ENCODE assay signal across 25 mouse cellular contexts in the genomic region with DNA sequence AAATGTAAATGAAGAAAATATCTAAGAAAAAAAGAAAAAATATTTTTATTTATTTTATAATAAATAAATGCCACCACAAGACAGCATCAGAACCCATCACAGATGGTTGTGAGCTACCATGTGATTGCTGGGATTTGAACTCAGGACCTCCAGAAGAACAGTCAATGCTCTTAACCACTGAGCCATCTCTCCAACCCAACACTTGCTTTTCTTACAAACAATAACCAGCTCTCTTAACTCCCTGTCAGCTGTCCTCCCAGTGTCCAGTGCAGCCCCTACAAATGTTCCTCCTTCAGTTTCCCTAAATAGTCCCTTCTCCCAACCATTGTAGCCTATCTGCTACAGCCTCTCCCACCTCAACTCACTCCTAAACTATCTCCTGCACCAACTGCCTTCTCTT. TPM values are rescaled to one million over a fixed set of nuclear protein-coding genes. Genes with fewer than 3 reads are reported as not detected.
DNase-seq lines count a peak whose midpoint lies in the region; ATAC-seq and TF ChIP-seq lines count a peak whose summit lies in the region.
"Had no signal": no experiment of that assay in that cellular context is flagged by ENCODE, and none has a peak within 500 bp of the region (broad histone marks: within the 10 kb centered on the region; RNA-seq: fewer than 3 reads in every experiment).

No protein-coding gene starts in this region.

- H3K4me2 ChIP-seq in stomach, postnatal 0 days (replicated peaks; ENCODE audit: low read depth), result no peak overlapping the region
- H3K4me2 ChIP-seq: embryonic facial prominence, embryonic 13.5 days; embryonic facial prominence, embryonic 15.5 days; forebrain, embryonic 12.5 days had no signal

- H3K79me2 ChIP-seq in MEL (ENCODE audit: control insufficient read depth, insufficient read depth, low read length, poor library complexity) (no peaks in the 10 kb centered on the region), macrophage (ENCODE audit: inconsistent target) (no peaks in the 10 kb centered on the region)

- H3K9ac ChIP-seq in MEL (ENCODE audit: control insufficient read depth, low read depth, low read length, poor library complexity, severe bottlenecking), result no peak overlapping the region
- no peak overlapping the region for H3K9ac ChIP-seq in stomach, postnatal 0 days (ENCODE audit: low read length)
- H3K9ac ChIP-seq: embryonic facial prominence, embryonic 13.5 days; embryonic facial prominence, embryonic 15.5 days; forebrain, embryonic 12.5 days had no signal

- no peak overlapping the region for H3K27ac ChIP-seq in MEL (ENCODE audit: control insufficient read depth, low read depth, low read length)
- peak overlapping the region; percentile 99 for H3K27ac ChIP-seq in macrophage
- H3K27ac ChIP-seq in stomach, postnatal 0 days (replicated peaks), result no peak overlapping the region
- H3K27ac ChIP-seq: embryonic facial prominence, embryonic 13.5 days; embryonic facial prominence, embryonic 15.5 days; forebrain, embryonic 10.5 days; forebrain, embryonic 12.5 days had no signal

- no peak overlapping the region for H3K4me3 ChIP-seq in MEL (ENCODE audit: control insufficient read depth in 1 of 2, insufficient read depth in 1 of 2, low read depth in 2 of 2, low read length in 2 of 2)
- H3K4me3 ChIP-seq in macrophage (ENCODE audit: inconsistent target), result no peak overlapping the region
- H3K4me3 ChIP-seq in stomach, postnatal 0 days (ENCODE audit: low read depth, low read length), result no peak overlapping the region
- H3K4me3 ChIP-seq: embryonic facial prominence, embryonic 13.5 days; embryonic facial prominence, embryonic 15.5 days; erythroblast, embryonic 14.5 days; forebrain, embryonic 10.5 days; forebrain, embryonic 12.5 days had no signal

- no peaks in the 10 kb centered on the region for H3K9me3 ChIP-seq in MEL (replicated peaks; ENCODE audit: insufficient read depth, low read length)
- no peaks in the 10 kb centered on the region for H3K9me3 ChIP-seq in stomach, postnatal 0 days (ENCODE audit: control insufficient read depth, low read length)
- H3K9me3 ChIP-seq: embryonic facial prominence, embryonic 13.5 days; embryonic facial prominence, embryonic 15.5 days; forebrain, embryonic 10.5 days; forebrain, embryonic 12.5 days; G1E had no signal

- ATAC-seq in stomach, postnatal 0 days (ENCODE audit: low FRiP score, low TSS enrichment), result no peak
- ATAC-seq: activated CD4-positive, CD25-positive, alpha-beta regulatory T cell, adult 4 months; forebrain, embryonic 14.5 days; forebrain, embryonic 16.5 days; Patski had no signal

- no peak for TF ChIP-seq RAD21 in MEL (IDR thresholded peaks at IDR 0.05; ENCODE audit: low read depth, low read length)

- no peaks in the 10 kb centered on the region for H3K27me3 ChIP-seq in MEL (ENCODE audit: control insufficient read depth in 1 of 2, insufficient read depth in 2 of 2, low read length in 2 of 2)
- no peaks in the 10 kb centered on the region for H3K27me3 ChIP-seq in stomach, postnatal 0 days (ENCODE audit: control insufficient read depth, insufficient read depth, low read length)
- H3K27me3 ChIP-seq: embryonic facial prominence, embryonic 13.5 days; embryonic facial prominence, embryonic 15.5 days; forebrain, embryonic 12.5 days; Patski had no signal

- TF ChIP-seq CTCF in MEL (IDR thresholded peaks at IDR 0.05 in 2 of 3, conservative IDR thresholded peaks at IDR 0.05 in 1 of 3; ENCODE audit: control insufficient read depth in 1 of 3, insufficient read depth in 1 of 3, low read depth in 2 of 3, low read length in 3 of 3, poor library complexity in 1 of 3, severe bottlenecking in 1 of 3), result no peak
- TF ChIP-seq CTCF in stomach, postnatal 0 days (IDR thresholded peaks at IDR 0.05; ENCODE audit: low read depth), result no peak

- DNase-seq in 416B (ENCODE audit: low read depth) (peak; percentile 28), MEL (ENCODE audit: low read depth, low spot score) (no peak), MN1 (ENCODE audit: low spot score) (no peak)
- no peak for DNase-seq in stomach, postnatal 0 days (ENCODE audit: low spot score)
- DNase-seq: adrenal gland, adult 8-10 months; adrenal gland, postnatal 14 days; adrenal gland, postnatal 36 days; cerebellum, adult 11 months; cerebellum, adult 18-20 months; cerebellum, adult 8-10 months; cerebellum, adult 9-11 months; cerebellum, postnatal 14 days; cerebellum, postnatal 36 days; embryo, embryonic 11 days had no signal

- TF ChIP-seq POLR2A in MEL (IDR thresholded peaks at IDR 0.05; ENCODE audit: control insufficient read depth in 1 of 2, insufficient read depth in 1 of 2, low read depth in 1 of 2, low read length in 2 of 2, poor library complexity in 1 of 2), result no peak

- H3K36me3 ChIP-seq in MEL (ENCODE audit: control insufficient read depth in 1 of 2, insufficient read depth in 2 of 2, low read length in 2 of 2) (peaks cover 0 to 2% of the 10 kb centered on the region in 2 experiments; a peak in 1 of 4 replicates), macrophage (ENCODE audit: inconsistent target) (no peaks in the 10 kb centered on the region)
- H3K36me3 ChIP-seq in stomach, postnatal 0 days (ENCODE audit: control insufficient read depth, insufficient read depth, low read length), result no peaks in the 10 kb centered on the region
- H3K36me3 ChIP-seq: embryonic facial prominence, embryonic 13.5 days; embryonic facial prominence, embryonic 15.5 days; forebrain, embryonic 10.5 days; forebrain, embryonic 12.5 days; G1E had no signal

- peaks cover 4% of the 10 kb centered on the region in 2 experiments; a peak in 3 of 4 replicates for H3K4me1 ChIP-seq in MEL (ENCODE audit: control insufficient read depth in 1 of 2, insufficient read depth in 2 of 2, low read length in 2 of 2)
- H3K4me1 ChIP-seq in stomach, postnatal 0 days (replicated peaks; ENCODE audit: control insufficient read depth, insufficient read depth), result no peaks in the 10 kb centered on the region
- H3K4me1 ChIP-seq: embryonic facial prominence, embryonic 13.5 days; embryonic facial prominence, embryonic 15.5 days; forebrain, embryonic 12.5 days had no signal

- no peak for TF ChIP-seq EP300 in MEL (IDR thresholded peaks at IDR 0.05; ENCODE audit: low read depth in 1 of 2, low read length in 2 of 2)
- TF ChIP-seq EP300 in stomach, postnatal 0 days (optimal IDR thresholded peaks at IDR 0.05), result no peak

TF ChIP-seq in MEL, 35 proteins besides CTCF, POLR2A, EP300 and RAD21:
- no peak for TF ChIP-seq MYC (IDR thresholded peaks at IDR 0.05; ENCODE audit: low read depth, low read length)
- peak; percentile 99 for TF ChIP-seq TBP (IDR thresholded peaks at IDR 0.05; ENCODE audit: low read depth, low read length)

RNA-seq across cellular contexts. Expression of a gene that starts 18.9 kb away (rescaled TPM):
- total RNA-seq in MEL (2012; rRNA removed), result not detected in 2 replicates
- polyA plus RNA-seq in MEL (2012; ENCODE audit: insufficient read depth in 1 of 2, insufficient read length in 2 of 2, low read depth in 1 of 2, low replicate concordance in 2 of 2, missing spikeins in 1 of 2), result not detected
- 10 to 100 TPM in 18 of 26 experiments, 1 to 10 TPM in 8; 2.8 to 51.5 (median 15.7) TPM for total RNA-seq in macrophage (2018; cell fraction: chromatin; rRNA removed)
- total RNA-seq in macrophage (2018; cell fraction: cytosol; rRNA removed), result 100 to 1,000 TPM; 164 to 540 (median 249) TPM
- total RNA-seq in macrophage (2018; cell fraction: nucleus; rRNA removed), result 100 to 1,000 TPM in 12 of 26 experiments, 10 to 100 TPM in 14; 45.3 to 292 (median 97.1) TPM
- 192 to 337 TPM (median 269 TPM) in 3 replicates for polyA plus RNA-seq in macrophage (2018)
- polyA plus RNA-seq in stomach, postnatal 0 days (2015; fragmentation: Nextera tagmentation; extraction: Ambion mirVana), result 1.1 and 1.2 TPM in 2 replicates
- polyA plus RNA-seq: erythroblast, embryonic 14.5 days had no signal

RNA-seq across cellular contexts. Expression of a gene that starts 23.5 kb away (rescaled TPM):
- 4.7 and 6.4 TPM in 2 replicates for total RNA-seq in MEL (2012; rRNA removed)
- 1 to 10 TPM in 1 of 2 experiments, not detected in 1; 8.2 TPM for polyA plus RNA-seq in MEL (2012; ENCODE audit: insufficient read depth in 1 of 2, insufficient read length in 2 of 2, low read depth in 1 of 2, low replicate concordance in 2 of 2, missing spikeins in 1 of 2)
- 1,000 to 10,000 TPM in 14 of 26 experiments, 100 to 1,000 TPM in 12; 552 to 2,008 (median 1,011) TPM for total RNA-seq in macrophage (2018; cell fraction: chromatin; rRNA removed)
- 100 to 1,000 TPM; 224 to 730 (median 474) TPM for total RNA-seq in macrophage (2018; cell fraction: cytosol; rRNA removed)
- total RNA-seq in macrophage (2018; cell fraction: nucleus; rRNA removed), result 1,000 to 10,000 TPM in 21 of 26 experiments, 100 to 1,000 TPM in 5; 780 to 1,818 (median 1,207) TPM
- polyA plus RNA-seq in macrophage (2018), result 372 to 843 TPM (median 791 TPM) in 3 replicates
- polyA plus RNA-seq in stomach, postnatal 0 days (2015; fragmentation: Nextera tagmentation; extraction: Ambion mirVana), result 5.3 and 5.6 TPM in 2 replicates
- polyA plus RNA-seq: erythroblast, embryonic 14.5 days; forebrain, embryonic 10.5 days had no signal

Comparison
In these comparisons a context has a peak if more than half of its experiments do, and no peak if none do; other contexts are left out.
1. RNA of a gene that starts 18.9 kb away (polyA plus RNA-seq): 192 to 337 TPM in macrophage; 1.1 to 1.2 TPM in stomach, postnatal 0 days and not detected in MEL; every median in the first group is over 10 times any median in the second.
2. RNA of a gene that starts 23.5 kb away (polyA plus RNA-seq): 372 to 843 TPM in macrophage; 8.2 TPM in MEL and 5.3 to 5.6 TPM in stomach, postnatal 0 days; every median in the first group is over 10 times any median in the second.